Mouse (Mus musculus) erythroblast, adult 5-6 weeks (primary cell): Measurements from ENCODE around the gene Slc10a4. TPM values are rescaled to one million over a fixed set of nuclear protein-coding genes. Genes with fewer than 3 reads are reported as not detected.
"Not testable (repeated sequence)": the region's sequence is repeated elsewhere in the genome, so short reads cannot be mapped to it uniquely, and the experiment has no call there.

Source experiments
- ATAC-seq: replicated peaks from 2 replicates; pipeline ENCODE4 v1.8.0; 2016; ENCODE audit warnings: moderate number of reproducible peaks, mild to moderate bottlenecking, moderate TSS enrichment, inconsistent platforms; ENCODE audit not compliant: poor library complexity, low FRiP score, severe bottlenecking
- total RNA-seq, 2 experiments: library from RNA; stranded (forward) in 1 of 2; stranded (reverse) in 1 of 2; fragments of 150-400 nt in 1 of 2; fragments of 200-764, 138-1000 nt in 1 of 2; gene quantifications; 2 replicates each; pipeline versions ENCODE4 v1.2.3 to v1.2.4; 2015 to 2017; ENCODE audit warnings: low replicate concordance in 2 of 2

Gene Slc10a4
- total RNA-seq, 2 experiments from 2014 or later: not detected

DNA sequence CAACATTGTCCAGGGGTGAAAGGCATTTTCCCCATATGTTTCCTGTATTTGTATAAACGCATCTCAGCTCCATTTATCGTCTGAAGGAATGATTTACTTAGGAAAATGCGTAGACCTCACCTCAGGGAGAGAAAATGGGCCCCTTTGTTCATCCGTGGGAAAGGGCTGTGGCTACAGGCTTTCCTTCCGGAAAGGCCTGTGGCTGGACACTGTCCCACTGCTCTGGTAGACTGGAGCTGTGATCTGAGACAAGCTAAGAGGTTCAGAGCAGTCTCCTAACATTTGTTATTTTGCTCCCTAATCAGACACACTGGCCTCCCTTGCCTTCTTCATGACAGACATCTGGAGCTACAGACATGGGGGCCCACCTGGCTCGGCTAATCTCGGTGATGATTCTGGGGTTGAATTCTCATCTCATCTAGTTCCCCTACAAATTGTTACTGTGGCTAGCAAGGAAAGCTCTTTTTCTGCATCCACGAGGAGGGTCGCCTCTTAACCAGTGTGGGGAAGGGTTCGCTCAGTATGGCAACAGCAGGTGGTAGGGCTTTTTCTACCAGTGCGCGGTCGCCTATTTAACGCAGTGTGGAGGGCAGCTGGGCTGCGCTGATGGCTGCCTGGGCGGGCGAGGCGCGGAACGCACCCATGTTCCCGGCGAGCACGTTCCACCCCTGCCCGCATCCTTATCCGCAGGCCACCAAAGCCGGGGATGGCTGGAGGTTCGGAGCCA, 6.4 kb downstream of the Slc10a4 start:
- not testable (repeated sequence) for ATAC-seq

DNA sequence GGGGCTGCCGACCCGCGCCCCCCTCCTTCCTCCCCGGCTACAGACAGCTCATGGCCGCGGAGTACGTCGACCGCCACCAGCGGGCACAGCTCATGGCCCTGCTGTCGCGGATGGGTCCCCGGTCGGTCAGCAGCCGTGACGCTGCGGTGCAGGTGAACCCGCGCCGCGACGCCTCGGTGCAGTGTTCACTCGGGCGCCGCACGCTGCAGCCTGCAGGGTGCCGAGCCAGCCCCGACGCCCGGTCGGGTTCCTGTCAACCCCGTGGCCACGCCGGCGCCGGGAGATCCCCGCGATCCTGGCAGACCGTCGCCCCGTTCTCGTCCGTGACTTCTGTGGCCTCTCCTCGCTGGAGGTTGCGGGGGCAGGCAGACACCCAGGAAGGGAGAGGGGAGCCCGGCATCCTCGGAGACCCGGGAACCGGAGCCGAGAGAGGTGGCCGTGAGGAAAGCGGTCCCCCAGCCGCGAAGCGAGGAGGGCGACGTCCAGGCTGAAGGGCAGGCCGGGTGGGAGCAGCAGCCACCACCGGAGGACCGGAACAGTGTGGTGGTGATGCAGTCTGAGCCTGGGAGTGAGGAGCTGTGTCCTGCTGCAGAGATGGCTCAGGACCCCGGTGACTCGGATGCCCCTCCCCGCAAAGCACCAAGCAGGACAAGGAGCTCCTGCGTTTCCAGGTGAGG, 7.1 kb downstream of the Slc10a4 start:
- not testable (repeated sequence) for ATAC-seq

DNA sequence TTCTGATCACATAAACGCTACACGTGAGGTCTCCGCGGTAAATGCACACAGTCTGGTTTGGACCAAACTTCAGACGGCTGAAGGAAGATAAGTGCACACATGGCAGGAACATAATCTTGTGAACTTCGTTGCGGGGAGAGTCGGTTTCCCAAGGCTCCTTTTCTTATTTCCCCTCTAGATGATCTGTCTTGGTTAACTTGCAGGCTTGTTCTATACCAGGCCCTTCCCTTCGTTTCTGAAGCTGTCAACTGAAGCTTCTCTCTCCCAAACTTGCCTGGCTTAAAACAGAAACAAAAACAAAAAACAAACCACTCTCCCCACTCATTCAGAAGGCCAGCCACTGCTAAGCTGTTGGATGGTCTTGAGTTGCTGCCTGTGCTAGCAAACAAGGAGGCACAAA, 8.1 kb downstream of the Slc10a4 start:
- ATAC-seq: no peak

DNA sequence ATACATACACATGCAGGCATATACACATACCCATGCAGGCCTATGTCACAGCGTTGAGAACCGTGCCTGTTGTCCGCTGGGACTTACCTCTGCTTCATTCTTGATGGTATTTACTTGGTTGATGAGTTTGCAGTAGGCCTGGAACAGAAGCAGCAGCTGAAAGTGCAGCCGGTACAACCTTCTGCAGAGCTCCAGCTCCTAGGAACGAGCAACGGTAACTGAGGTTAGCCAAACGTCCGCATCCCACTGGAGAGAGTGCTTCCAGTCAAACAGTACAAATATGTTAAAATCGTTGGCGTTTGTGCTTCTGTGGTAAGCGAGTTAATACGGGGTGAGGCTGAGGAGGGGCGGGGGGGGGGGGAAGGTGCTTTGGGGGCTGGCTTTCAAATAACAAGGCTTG, 17.1 kb downstream of the Slc10a4 start:
- ATAC-seq: no peak

DNA sequence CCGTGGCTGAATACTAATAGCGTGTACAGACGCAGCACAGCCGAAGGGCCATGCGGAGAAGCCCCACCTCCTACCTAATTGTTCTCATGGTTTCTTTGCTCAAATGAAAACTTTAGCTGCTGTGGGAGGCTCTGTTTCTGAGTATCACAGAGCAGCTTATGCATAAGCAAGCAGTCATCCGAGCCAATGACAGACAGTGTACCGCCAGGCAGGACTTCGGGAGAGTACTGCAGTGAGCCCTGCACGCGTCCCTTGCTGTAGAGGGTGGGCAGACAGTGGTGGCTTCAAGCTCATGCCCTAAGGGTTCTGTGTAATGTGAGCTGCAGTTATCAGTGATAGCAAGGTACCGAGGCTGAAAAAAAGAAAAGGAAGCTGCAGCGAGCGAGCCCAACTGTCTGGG, 22.0 kb downstream of the Slc10a4 start:
- no peak for ATAC-seq

DNA sequence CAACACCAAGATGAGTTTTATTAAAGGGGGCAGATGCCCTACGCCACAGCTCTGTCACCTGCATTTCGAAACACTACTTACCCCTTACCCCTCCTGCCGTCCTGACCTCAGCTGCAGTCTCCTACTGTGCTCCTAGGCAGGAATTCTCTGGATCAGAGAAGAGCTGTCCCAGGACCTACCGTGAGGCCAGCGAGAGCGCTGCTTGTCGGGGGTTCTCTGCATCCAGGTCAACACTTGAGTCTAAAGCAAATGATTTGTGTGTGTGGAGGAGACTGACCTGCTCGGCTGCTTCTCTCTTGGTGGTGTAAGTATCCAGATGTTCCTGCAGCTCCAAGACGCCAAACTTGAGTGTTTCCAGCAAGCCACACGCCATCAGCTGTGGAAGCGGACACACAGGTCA, 25.8 kb downstream of the Slc10a4 start:
- no peak for ATAC-seq

DNA sequence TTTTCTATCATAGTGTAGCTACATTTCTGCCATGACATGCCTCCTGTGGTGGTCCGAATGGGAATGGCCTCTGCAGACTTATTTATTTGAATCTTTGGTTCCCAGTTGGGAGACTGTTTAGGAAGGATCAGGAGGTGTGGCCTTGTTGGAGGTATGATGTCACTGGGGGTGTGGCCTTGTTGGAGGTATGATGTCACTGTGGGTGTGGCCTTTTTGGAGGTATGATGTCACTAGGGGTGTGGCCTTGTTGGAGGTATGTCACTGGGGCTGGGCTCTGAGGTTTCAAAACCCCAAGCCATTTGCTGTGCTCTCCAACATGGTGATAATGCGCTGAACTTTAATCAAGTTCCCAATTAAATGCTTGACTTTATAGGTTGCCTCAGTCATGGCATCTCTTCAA, 37.4 kb downstream of the Slc10a4 start:
- peak; percentile 67; the same call in 1 of the 2 replicates for ATAC-seq

DNA sequence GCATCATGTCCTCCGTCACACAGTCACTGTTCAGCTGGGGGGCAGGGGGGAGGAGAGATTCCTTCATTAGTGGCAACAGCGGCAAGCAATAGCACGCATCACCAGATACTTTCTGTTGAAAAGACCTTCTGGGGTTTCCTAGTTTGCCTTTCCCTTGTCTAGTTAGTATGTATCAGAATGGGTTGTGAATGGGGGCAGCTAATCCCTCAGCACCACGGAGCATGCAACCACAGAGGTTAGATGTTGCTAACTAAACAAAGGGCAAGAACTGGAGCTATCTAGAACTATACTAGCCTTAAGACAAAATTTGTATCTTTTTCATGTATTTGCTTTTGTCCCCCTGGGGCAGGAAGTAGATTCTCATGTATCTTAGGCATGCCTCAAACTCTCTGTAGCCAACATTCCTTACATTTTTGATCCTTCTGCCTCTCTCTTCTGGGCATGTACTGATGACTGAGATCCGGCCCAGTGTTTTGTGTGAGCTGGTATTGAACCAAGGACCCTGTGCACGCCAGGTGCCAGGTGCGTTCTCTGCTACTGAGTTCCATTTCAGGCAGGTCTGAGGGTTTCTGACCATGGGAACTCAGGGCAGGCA, 41.1 kb downstream of the Slc10a4 start:
- ATAC-seq: no peak

DNA sequence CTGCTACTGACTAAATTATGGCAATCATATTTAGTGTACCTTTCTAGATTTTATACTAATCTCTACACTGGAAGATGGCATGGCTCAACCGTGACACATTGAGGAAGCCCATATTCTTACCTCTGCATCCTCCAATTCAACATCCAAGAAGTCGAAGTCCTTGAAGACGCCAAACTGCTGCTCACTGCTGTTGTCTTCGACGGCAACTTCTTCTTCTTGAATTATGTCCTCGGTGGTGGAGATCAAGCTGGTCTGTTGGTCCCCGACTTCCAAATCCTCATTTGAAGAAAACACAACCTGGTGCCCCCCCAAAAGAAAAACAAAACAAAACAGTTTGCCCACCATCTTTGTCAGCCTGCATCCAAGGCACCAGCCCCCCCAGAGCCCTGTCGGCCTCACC, 47.2 kb downstream of the Slc10a4 start:
- no peak for ATAC-seq

DNA sequence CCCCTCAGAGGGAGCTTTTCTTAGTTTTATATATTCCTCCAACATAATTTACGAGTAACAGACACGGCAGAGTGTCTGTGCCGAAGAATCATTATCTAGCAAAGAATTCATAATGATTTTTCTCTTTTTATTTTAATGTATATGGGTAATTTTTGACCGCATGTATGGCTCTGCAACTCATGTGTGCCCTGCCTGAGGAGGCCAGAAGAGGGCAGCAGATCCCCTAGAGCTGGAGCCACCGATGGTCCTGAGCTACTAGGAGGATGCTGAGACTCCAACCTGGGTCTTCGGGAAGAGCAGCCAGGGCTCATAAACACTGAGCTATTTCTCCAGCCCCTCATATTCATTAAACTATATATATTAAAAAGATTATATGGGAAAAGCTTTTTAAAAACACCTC, 49.8 kb downstream of the Slc10a4 start:
- no peak for ATAC-seq

DNA sequence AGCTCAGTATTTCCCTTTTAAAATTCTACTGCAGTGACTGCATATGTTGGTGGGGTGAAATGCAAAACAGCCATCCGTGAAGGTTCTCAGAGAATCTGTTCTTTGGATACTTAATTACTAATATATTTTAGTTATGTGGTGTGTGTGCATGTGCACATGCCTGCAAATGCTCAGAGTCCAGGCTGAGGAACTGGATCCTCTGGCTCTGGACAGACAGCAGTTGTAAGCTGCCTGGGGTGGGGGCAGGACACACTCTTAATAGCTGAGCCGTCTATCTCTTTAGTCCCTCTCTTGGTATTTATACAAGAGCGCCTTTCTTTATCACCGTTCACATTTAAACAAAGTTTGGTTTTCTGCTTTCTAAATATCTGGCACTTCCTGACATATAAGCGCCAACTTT, 50.3 kb downstream of the Slc10a4 start:
- no peak for ATAC-seq

DNA sequence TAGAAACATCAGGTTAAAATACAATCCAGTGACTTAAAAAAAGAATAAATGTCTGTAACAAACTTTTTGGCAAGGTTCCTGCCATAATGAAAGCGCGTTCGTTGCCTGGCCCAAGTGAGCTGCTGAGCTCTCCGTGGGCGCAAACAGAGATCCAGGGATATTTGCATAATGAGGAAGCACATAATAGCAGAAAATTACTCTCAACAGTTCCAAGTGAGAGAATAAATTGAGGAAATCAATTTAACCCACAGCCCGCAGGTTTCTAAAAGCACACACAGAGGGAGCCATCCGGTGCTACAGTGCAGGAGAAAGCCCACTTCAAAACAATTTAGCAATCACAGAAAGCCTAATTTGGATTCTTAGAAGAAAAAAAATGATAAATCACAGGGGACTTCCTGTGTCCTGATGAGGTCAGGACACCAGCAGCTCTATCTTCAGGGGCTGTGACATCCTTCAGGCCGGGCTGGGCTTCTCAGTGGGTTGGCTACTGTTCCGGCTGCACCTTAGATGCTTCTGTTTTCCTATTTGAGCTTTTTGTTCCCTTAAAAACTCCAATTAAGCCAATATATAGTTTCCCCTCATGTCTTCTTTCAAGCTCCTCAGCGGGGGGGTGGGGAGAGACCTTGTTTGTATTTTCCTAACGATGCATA, 54.9 kb downstream of the Slc10a4 start:
- no peak for ATAC-seq

Other genes starting within 250 kb of the Slc10a4 start
- gene Tec, start 138.4 kb upstream of the Slc10a4 start, total RNA-seq (2015; ENCODE audit: low replicate concordance): 1.7 and 5.6 TPM in 2 replicates
- gene Tec, start 138.4 kb upstream of the Slc10a4 start, total RNA-seq (2017; ENCODE audit: low replicate concordance): 5.4 and 6.3 TPM in 2 replicates
- 10.0 and 12.3 TPM in 2 replicates for gene Slain2, start 92.6 kb upstream of the Slc10a4 start, total RNA-seq (2015; ENCODE audit: low replicate concordance)
- gene Slain2, start 92.6 kb upstream of the Slc10a4 start, total RNA-seq (2017; ENCODE audit: low replicate concordance): 10.5 and 12.0 TPM in 2 replicates
- gene Gm10135, start 32.2 kb upstream of the Slc10a4 start, total RNA-seq (2015; ENCODE audit: low replicate concordance): not detected in 2 replicates
- not detected in 2 replicates for gene Gm10135, start 32.2 kb upstream of the Slc10a4 start, total RNA-seq (2017; ENCODE audit: low replicate concordance)
- gene Fryl, start 249.7 kb downstream of the Slc10a4 start, total RNA-seq (2015; ENCODE audit: low replicate concordance): 635 and 792 TPM in 2 replicates
- 1,411 and 1,492 TPM in 2 replicates for gene Fryl, start 249.7 kb downstream of the Slc10a4 start, total RNA-seq (2017; ENCODE audit: low replicate concordance)